Mouse (Mus musculus) heart, embryonic 11.5 days (tissue): ENCODE measurements around the gene Gtf2f1. TPM values are rescaled to one million over a fixed set of nuclear protein-coding genes. Genes with fewer than 3 reads are reported as not detected.

Experiments
- ATAC-seq: fragments of 200-750 bp; cut with Nextera tagmentation; replicated peaks from 2 replicates; pipeline ENCODE4 v1.8.0; 2017; ENCODE audit warnings: moderate library complexity; ENCODE audit not compliant: insufficient number of reproducible peaks, low FRiP score, low TSS enrichment
- H3K27ac ChIP-seq: fragments of 300-500 bp; sonication (generic); 2 replicates; pipeline ENCODE4 v1.5.1; 2014; ENCODE audit warnings: mild to moderate bottlenecking, low read depth, low read length
- H3K27me3 ChIP-seq: fragments of 300-500 bp; sonication (generic); 2 replicates; pipeline ENCODE4 v1.6.1; 2014; ENCODE audit warnings: mild to moderate bottlenecking, low read length, mixed read lengths; ENCODE audit not compliant: control insufficient read depth, insufficient read depth
- H3K36me3 ChIP-seq: fragments of 300-500 bp; sonication (generic); 2 replicates; pipeline ENCODE4 v1.6.1; 2014; ENCODE audit warnings: mild to moderate bottlenecking, low read length, moderate library complexity, mixed read lengths; ENCODE audit not compliant: control insufficient read depth, insufficient read depth
- H3K4me1 ChIP-seq: fragments of 300-500 bp; sonication (generic); 2 replicates; pipeline ENCODE4 v1.6.1; 2014; ENCODE audit warnings: low read length; ENCODE audit not compliant: control insufficient read depth, insufficient read depth
- H3K4me2 ChIP-seq: fragments of 300-500 bp; sonication (generic); 2 replicates; pipeline ENCODE4 v1.6.1; 2014; ENCODE audit warnings: mild to moderate bottlenecking, moderate library complexity
- H3K4me3 ChIP-seq: fragments of 300-500 bp; sonication (generic); 2 replicates; pipeline ENCODE4 v1.5.1; 2014; ENCODE audit warnings: low read depth, low read length
- H3K9ac ChIP-seq: fragments of 300-500 bp; sonication (generic); 2 replicates; pipeline ENCODE4 v1.6.1; 2014; ENCODE audit warnings: mild to moderate bottlenecking, low read depth, low read length, moderate library complexity
- H3K9me3 ChIP-seq: fragments of 300-500 bp; sonication (generic); replicated peaks from 2 replicates; pipeline ENCODE4 v1.6.1; 2016; ENCODE audit warnings: low read length; ENCODE audit not compliant: control insufficient read depth
- WGBS: fragments of 180-500 bp; shearing (Covaris S2); extraction: QIAGEN DNeasy Blood & Tissue Kit; methylation state at CpG from one replicate; pipeline ENCODE4 v1.1.7; 2014; ENCODE audit not compliant: insufficient replicate concordance; 5-methylcytosine and 5-hydroxymethylcytosine counted together
- polyA plus RNA-seq: library from polyadenylated mRNA; unstranded; fragments of >200 nt; fragmentation: Nextera tagmentation; extraction: Ambion mirVana; gene quantifications from 2 replicates; pipeline ENCODE4 v1.2.1, GENCODE M21; 2014

Gtf2f1 gene
- polyA plus RNA-seq, 1 experiment from 2014 or later = 41.3 TPM

- no peak for ATAC-seq
- Histone ChIP-seq H3K27me3 (no peaks in the 10 kb centered on the region), H3K9me3 (no peaks in the 10 kb centered on the region), H3K9ac (no peak overlapping the region), H3K4me2 (no peak overlapping the region), H3K4me3 (no peak overlapping the region), H3K27ac (no peak overlapping the region), H3K4me1 (peaks cover 4% of the 10 kb centered on the region), H3K36me3 (no peaks in the 10 kb centered on the region)
- 78% methylated on average over 3 of the region's 3 CpGs for WGBS
These were observed 24.8 kb downstream of the Gtf2f1 start for GRCm38 (mm10) chr17:56986105-56986805.

- Histone ChIP-seq H3K4me3 (no peak overlapping the region), H3K27me3 (no peaks in the 10 kb centered on the region), H3K36me3 (no peaks in the 10 kb centered on the region), H3K9me3 (no peaks in the 10 kb centered on the region), H3K4me2 (no peak overlapping the region), H3K27ac (no peak overlapping the region), H3K4me1 (no peaks in the 10 kb centered on the region), H3K9ac (no peak overlapping the region)
- WGBS = 65% methylated on average over 3 of the region's 3 CpGs
- no peak for ATAC-seq
These were observed 25.4 kb downstream of the Gtf2f1 start for GRCm38 (mm10) chr17:56985656-56986055.

GRCm38 (mm10) chr17:56984886-56985285 lies 26.2 kb downstream of the Gtf2f1 start:
- H3K4me3 ChIP-seq = no peak overlapping the region
- no peaks in the 10 kb centered on the region for H3K27me3 ChIP-seq
- H3K36me3 ChIP-seq = no peaks in the 10 kb centered on the region
- H3K27ac ChIP-seq = no peak overlapping the region
- no peak overlapping the region for H3K9ac ChIP-seq
- no peaks in the 10 kb centered on the region for H3K9me3 ChIP-seq
- no peak for ATAC-seq
- H3K4me2 ChIP-seq = no peak overlapping the region
- no peaks in the 10 kb centered on the region for H3K4me1 ChIP-seq
- WGBS = 69% methylated on average over 9 of the region's 9 CpGs

GRCm38 (mm10) chr17:56982013-56982412 lies 29.1 kb downstream of the Gtf2f1 start, which contains the start of gene Acer1:
Acer1 (minus strand) TSS chr17:56982126.
- Histone ChIP-seq H3K9ac (no peak within 1 kb of the TSS), H3K36me3 (no peaks in the 10 kb centered on the region), H3K9me3 (no peaks in the 10 kb centered on the region), H3K27ac (no peak within 1 kb of the TSS), H3K27me3 (no peaks in the 10 kb centered on the region), H3K4me1 (no peaks in the 10 kb centered on the region), H3K4me3 (no peak within 1 kb of the TSS), H3K4me2 (no peak within 1 kb of the TSS)
- ATAC-seq = no peak
- WGBS = 56% methylated on average over 5 of the region's 5 CpGs

- Histone ChIP-seq H3K4me2 (no peak overlapping the region), H3K9ac (no peak overlapping the region), H3K9me3 (no peaks in the 10 kb centered on the region), H3K36me3 (no peaks in the 10 kb centered on the region), H3K4me3 (no peak overlapping the region), H3K27me3 (no peaks in the 10 kb centered on the region), H3K4me1 (no peaks in the 10 kb centered on the region), H3K27ac (no peak overlapping the region)
- WGBS = 73% methylated on average over 7 of the region's 7 CpGs
- ATAC-seq = no peak
These were observed 30.0 kb downstream of the Gtf2f1 start for GRCm38 (mm10) chr17:56981049-56981448.

GRCm38 (mm10) chr17:56979524-56979923 lies 31.6 kb downstream of the Gtf2f1 start:
- no peak overlapping the region for H3K4me3 ChIP-seq
- no peak overlapping the region for H3K4me2 ChIP-seq
- H3K27ac ChIP-seq = no peak overlapping the region
- H3K27me3 ChIP-seq = no peaks in the 10 kb centered on the region; the same call in 1 of the 2 replicates
- ATAC-seq = no peak
- 40% methylated on average over 6 of the region's 8 CpGs for WGBS
- H3K4me1 ChIP-seq = no peaks in the 10 kb centered on the region
- H3K36me3 ChIP-seq = no peaks in the 10 kb centered on the region
- H3K9ac ChIP-seq = no peak overlapping the region
- no peaks in the 10 kb centered on the region for H3K9me3 ChIP-seq

- Histone ChIP-seq H3K4me3 (no peak overlapping the region), H3K36me3 (no peaks in the 10 kb centered on the region), H3K4me2 (no peak overlapping the region), H3K9ac (no peak overlapping the region), H3K9me3 (no peaks in the 10 kb centered on the region), H3K27ac (no peak overlapping the region), H3K27me3 (no peaks in the 10 kb centered on the region; the same call in 1 of the 2 replicates), H3K4me1 (no peaks in the 10 kb centered on the region)
- 69% methylated on average over 8 of the region's 8 CpGs for WGBS
- ATAC-seq = no peak
These were observed 34.3 kb downstream of the Gtf2f1 start for GRCm38 (mm10) chr17:56976531-56977390.

- H3K27ac ChIP-seq = no peak overlapping the region
- no peak overlapping the region for H3K9ac ChIP-seq
- WGBS = 82% methylated on average over 3 of the region's 3 CpGs
- no peak overlapping the region for H3K4me2 ChIP-seq
- no peaks in the 10 kb centered on the region for H3K9me3 ChIP-seq
- no peaks in the 10 kb centered on the region for H3K36me3 ChIP-seq
- ATAC-seq = no peak
- peaks cover 5% of the 10 kb centered on the region; the same call in 1 of the 2 replicates for H3K27me3 ChIP-seq
- H3K4me3 ChIP-seq = no peak overlapping the region
- H3K4me1 ChIP-seq = no peaks in the 10 kb centered on the region
These were observed 35.7 kb downstream of the Gtf2f1 start for GRCm38 (mm10) chr17:56975391-56975790.
